Mouse (Mus musculus) lung, adult 2 months (tissue): ENCODE results near the gene Itgae.

Experiments
- CTCF ChIP-seq: fragments of 200-500 bp; IDR thresholded peaks from 2 replicates; pipeline ENCODE4 v1.5.1; 2011; ENCODE audit warnings: mild to moderate bottlenecking, low read length, control low read depth; ENCODE audit not compliant: insufficient read depth
- POLR2A ChIP-seq: fragments of 200-500 bp; IDR thresholded peaks from 2 replicates; pipeline ENCODE4 v1.6.1; 2011; ENCODE audit warnings: low read depth, mild to moderate bottlenecking, control low read depth, low read length, borderline replicate concordance; ENCODE audit errors: extremely low read depth

DNA sequence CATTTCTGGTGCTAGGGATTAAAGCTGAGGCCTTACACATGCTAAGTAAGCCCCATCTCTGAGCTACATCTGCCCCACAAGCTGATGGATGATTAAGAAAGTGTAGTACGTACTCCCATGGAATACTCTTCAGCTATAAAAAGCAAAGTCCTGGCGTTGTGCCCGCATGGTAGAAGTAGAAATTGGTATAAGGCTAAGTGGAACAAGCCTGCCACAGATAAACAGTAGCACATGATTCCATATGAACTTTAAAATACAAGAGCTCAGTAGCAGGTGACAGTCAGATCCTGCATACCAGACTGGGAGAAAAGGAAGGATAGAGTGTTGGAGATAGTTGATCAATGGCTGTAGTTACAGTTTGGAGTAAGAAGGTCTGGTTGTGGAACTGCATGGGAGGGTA is 29.0 kb upstream of the Itgae start:
- TF ChIP-seq CTCF: no peak
- TF ChIP-seq POLR2A: no peak
